Mouse (Mus musculus): ENCODE data around the gene Oser1. TPM values are rescaled to one million over a fixed set of nuclear protein-coding genes. Genes with fewer than 3 reads are reported as not detected.
"Not testable (repeated sequence)": the region's sequence is repeated elsewhere in the genome, so short reads cannot be mapped to it uniquely, and the experiment has no call there.

Oser1 gene
- total RNA-seq, 2 experiments from 2014 or later: 25.9 to 29.5 TPM

DNA sequence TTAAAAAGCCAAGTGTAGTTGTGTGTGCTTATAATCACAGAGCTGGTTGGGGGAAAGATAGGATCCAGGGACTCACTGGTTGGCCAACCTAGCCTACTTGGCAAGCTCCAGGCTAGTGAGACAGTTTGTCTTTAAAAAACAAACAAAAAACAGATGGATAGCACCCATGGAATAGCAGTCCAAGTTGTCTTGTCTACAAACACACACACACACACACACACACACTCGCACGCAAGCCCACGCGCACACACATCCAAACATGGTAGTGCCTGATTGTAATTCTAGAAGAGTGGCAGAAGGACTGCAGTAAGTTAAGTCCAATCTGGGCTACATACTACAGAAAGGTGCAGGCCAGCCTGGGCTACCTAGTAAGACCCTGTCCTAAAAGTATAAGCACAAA, 12.1 kb downstream of the Oser1 start:
- intact Hi-C loops (cut with DNase I; ENCODE audit: low total_unique reads): no loop called here
- no peak for DNase-seq

DNA sequence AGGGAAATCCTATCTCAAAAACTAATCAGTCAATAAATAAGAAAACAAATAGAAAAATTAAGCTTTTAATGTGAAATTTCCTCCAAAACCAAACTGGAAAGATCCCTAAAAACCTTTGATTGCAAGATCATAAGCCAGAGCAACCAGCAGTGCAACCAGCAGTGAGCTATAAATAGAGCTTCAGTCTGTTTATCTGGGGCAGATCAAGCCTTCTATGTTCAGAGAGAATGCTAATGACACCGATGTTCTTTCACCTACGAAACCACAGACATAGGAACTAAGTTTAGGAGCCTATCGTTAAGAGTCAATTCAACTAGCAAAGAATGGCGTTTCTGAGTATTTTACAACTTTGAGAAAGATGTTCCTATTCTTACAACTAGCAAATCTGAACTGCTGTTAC, 12.7 kb downstream of the Oser1 start:
- DNase-seq: no peak
- intact Hi-C loops (cut with DNase I; ENCODE audit: low total_unique reads): no loop called here

DNA sequence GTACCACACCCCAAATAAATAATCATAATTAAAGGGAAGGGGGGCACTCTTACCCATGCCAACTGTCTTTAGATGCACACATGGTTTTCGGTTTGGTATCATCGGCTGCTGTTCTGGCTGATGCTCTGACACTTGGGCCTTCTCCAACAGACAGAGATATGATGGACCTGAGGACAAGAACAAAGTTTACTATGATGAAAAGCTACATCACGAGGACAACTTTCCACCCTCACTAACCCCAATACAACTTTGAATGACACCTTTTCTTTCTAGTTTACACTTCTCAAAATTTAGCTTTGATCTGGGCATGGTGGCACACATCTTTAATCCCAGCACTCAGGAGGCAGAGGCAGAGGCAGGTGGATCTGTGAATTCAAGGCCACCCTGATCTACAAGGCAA, 13.2 kb downstream of the Oser1 start:
- intact Hi-C loops (cut with DNase I; ENCODE audit: low total_unique reads); DNase-seq: not testable (repeated sequence)

- no peak for DNase-seq
- intact Hi-C loops (cut with DNase I; ENCODE audit: low total_unique reads): no loop called here
Observed at GRCm38 (mm10) chr2:163410211-163410610, 14.3 kb downstream of the Oser1 start.

GRCm38 (mm10) chr2:163404037-163404815, 20.3 kb downstream of the Oser1 start:
- DNase-seq: no peak
- intact Hi-C loops (cut with DNase I; ENCODE audit: low total_unique reads): loop anchor here (5.0 to 10.0 kb wide), 2 partner anchors 129 to 302 kb away; no protein-coding TSS in a partner anchor

- intact Hi-C loops (cut with DNase I; ENCODE audit: low total_unique reads): loop anchor here (5.0 to 10.0 kb wide), 2 partner anchors 126 to 299 kb away; no protein-coding TSS in a partner anchor
- peak; percentile 54 for DNase-seq
Observed at GRCm38 (mm10) chr2:163401221-163401620, 23.3 kb downstream of the Oser1 start.

- DNase-seq: no peak
- intact Hi-C loops (cut with DNase I; ENCODE audit: low total_unique reads): no loop called here
Observed at GRCm38 (mm10) chr2:163399222-163399621, 25.3 kb downstream of the Oser1 start.

DNA sequence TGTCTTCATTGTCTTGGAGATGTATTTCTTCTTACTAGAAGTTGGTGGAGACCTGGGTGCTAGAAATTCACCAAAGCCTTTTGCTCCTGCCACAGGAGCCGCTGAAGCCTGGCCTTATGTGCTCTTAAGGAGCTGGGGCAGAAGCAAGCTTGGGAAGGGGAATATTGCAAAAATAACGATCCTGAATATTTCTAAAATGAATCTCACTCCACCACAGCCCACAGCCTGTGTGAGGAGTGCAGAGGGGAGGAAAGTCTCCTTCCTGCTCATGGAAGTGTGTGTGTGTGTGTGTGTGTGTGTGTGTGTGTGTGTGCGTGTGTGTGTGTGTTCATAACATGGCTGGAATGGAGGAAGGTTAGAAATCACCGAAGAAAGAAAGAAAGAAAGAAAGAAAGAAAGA, 25.7 kb downstream of the Oser1 start:
- no peak for DNase-seq
- intact Hi-C loops (cut with DNase I; ENCODE audit: low total_unique reads): no loop called here

- intact Hi-C loops (cut with DNase I; ENCODE audit: low total_unique reads): no loop called here
- peak; percentile 81 for DNase-seq
Observed at GRCm38 (mm10) chr2:163397905-163398304, 26.6 kb downstream of the Oser1 start, which contains the start of gene Jph2. Gene Jph2, minus strand, starts transcription at chr2:163397993.

GRCm38 (mm10) chr2:163397071-163397470, 27.4 kb downstream of the Oser1 start:
- DNase-seq: no peak
- intact Hi-C loops (cut with DNase I; ENCODE audit: low total_unique reads): no loop called here

DNA sequence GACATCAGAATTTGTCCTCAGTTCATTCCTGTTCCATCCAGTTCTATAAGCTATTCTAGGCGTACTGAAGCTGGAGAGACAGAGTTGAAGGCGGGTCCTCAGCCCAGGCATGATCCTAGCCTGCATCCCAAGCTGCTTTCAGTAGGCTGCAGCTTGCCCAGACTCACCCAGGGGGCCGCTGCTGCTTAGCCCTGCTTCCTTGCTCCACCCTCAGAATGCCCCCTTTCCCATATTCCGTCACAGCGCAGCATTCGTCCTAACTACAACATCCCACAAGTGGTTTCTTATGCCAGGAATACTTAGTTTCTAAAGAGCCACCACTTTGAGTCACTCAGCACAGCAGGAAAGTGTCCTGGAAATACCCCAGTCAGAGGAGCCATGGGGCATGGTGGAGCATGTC, 29.5 kb downstream of the Oser1 start:
- intact Hi-C loops (cut with DNase I; ENCODE audit: low total_unique reads): no loop called here
- no peak for DNase-seq

DNA sequence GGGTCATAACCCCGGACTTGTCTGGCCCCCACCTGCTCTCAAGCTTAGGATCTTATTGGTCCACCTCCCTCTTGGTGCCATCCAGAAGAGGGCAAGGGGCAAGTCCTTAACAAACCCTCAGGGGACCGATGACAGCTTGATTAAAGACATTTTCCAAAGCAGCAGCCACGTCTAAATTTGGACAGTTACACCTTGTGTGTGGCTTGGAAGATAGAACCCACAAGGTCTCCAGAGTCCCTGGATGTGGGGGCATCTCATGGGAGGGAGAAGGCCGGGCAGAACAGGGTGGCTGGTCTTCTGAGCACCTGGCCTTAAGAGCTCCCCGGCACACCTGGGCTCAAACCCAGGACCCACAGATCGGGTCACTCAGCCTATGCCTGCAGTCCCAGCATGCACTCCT, 30.5 kb downstream of the Oser1 start:
- intact Hi-C loops (cut with DNase I; ENCODE audit: low total_unique reads): no loop called here

GRCm38 (mm10) chr2:163393241-163393640, 31.3 kb downstream of the Oser1 start:
- DNase-seq: no peak
- intact Hi-C loops (cut with DNase I; ENCODE audit: low total_unique reads): no loop called here

More for the DNA sequence above, 30.5 kb downstream of the Oser1 start:
- no peak for DNase-seq

- intact Hi-C loops (cut with DNase I; ENCODE audit: low total_unique reads): no loop called here
- DNase-seq: peak; percentile 74
Observed at GRCm38 (mm10) chr2:163392436-163392835, 32.1 kb downstream of the Oser1 start.

DNA sequence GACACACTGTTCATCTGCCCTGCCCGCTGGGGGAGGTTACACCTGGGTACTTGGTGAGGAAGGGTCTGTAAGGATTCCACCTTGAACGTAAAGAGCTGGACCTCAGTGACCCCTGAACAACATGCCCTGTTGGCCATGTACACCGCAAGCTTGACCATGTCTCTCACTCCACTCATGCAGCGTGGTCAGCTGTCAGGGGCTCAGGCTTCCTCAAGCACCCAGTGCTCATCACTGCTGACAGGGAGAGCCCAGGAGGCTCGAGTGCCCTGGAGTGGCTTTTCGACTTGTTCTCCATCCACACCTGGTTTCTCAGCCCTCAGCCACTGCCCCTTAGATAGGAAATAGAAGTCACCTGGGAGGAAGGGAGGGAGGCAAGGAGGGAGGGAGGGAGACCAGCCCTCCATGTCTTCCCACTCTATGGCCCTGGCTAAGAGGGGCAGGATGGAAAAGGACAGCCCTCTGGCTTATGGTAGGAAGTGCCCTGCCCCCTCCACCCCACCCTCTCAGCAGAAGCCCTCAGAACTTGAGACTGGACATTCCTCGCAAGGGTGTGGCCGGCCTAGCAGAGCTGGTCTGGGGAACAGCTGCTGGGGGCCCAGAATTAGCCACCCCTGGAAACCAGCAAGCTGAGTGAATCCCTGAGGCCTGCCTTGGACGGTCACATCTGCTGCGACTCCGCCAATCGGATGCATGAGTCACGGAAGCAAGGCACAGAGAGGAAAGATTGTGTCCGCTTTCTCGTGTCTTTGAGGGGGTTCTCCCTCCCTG, 37.9 kb downstream of the Oser1 start:
- intact Hi-C loops (cut with DNase I; ENCODE audit: low total_unique reads): no loop called here
- DNase-seq: peak; percentile 74

DNA sequence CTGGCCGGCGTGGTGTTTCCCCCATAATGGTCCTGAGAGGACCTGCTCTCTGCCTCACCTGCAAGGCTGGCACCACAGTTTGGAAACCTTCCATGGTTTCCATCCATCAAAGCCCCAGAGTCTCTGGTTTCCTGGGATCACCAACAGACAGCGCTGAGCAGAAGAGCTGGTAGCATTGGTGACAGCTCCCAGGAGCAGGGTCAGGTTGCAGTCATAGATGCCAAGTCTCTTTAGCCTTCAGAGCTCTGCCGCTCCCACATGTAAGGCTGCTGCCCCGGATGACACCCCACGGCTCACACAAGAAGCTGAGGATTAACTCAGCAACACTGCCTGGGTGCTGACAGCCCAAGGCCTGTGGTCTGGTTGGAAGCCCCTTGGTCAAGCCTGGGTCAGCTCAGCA, 39.4 kb downstream of the Oser1 start:
- intact Hi-C loops (cut with DNase I; ENCODE audit: low total_unique reads): no loop called here
- peak; percentile 48 for DNase-seq

- intact Hi-C loops (cut with DNase I; ENCODE audit: low total_unique reads): no loop called here
- DNase-seq: no peak
Observed at GRCm38 (mm10) chr2:163381246-163381645, 43.3 kb downstream of the Oser1 start.

DNA sequence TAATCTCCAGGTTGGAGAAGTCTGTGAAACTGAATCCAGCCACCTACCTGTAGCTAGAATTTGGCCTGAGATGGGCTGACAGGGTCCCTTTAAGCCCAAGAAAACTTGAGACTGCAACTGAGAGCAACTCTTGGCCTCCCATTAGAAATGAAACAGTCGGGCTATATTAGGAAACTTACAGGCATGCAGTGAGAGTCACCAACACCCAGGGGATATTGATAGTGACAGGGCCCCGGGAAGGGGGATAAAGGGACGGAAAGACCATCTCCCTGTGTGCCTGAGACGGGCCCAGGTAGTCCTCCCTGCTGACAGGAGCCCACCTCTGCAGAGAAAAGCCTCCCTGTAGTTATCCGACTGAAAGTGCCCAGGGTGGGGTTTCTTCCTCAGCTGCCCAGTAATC, 45.1 kb downstream of the Oser1 start:
- intact Hi-C loops (cut with DNase I; ENCODE audit: low total_unique reads): no loop called here
- DNase-seq: no peak

DNA sequence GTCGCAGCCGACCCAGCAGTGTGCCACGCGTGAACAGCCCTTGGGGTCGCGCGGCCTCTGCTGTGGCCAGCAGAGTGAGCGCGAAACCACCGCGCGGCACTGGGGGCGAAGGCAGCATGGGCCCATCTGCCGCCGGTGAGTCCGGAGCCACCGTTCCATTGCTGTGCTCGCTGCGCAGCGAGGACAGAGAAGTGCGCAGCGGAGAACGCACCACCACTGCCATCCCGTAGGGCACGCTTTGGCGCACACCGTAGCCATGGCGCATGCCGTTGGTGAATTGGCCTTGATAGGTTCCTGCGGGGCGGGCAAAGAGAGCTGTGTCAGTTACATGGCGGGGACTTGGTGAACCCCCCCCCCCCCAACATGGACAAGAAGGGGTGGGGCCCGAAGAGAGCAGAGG, 48.4 kb downstream of the Oser1 start:
- no peak for DNase-seq
- intact Hi-C loops (cut with DNase I; ENCODE audit: low total_unique reads): no loop called here

DNA sequence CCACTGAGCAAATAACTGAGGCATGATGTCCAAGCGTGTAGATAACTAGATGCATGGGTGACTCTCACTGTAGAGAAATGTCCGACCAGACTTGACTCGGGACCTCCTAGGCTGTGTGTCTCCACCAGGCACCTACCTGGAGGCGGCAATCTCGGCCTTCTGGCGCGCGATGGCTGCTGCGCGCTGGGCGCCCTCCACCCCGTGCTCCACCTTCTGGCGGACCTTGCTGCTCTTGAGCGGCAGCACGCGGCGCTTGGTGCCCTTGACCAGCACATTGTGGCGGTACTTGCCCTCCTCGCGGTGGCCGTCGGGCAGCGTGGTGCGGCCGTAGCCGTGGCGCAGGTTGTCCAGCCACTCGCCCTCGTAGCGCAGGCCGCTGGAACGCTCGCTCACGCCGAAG, 49.0 kb downstream of the Oser1 start:
- no peak for DNase-seq
- intact Hi-C loops (cut with DNase I; ENCODE audit: low total_unique reads): no loop called here

DNA sequence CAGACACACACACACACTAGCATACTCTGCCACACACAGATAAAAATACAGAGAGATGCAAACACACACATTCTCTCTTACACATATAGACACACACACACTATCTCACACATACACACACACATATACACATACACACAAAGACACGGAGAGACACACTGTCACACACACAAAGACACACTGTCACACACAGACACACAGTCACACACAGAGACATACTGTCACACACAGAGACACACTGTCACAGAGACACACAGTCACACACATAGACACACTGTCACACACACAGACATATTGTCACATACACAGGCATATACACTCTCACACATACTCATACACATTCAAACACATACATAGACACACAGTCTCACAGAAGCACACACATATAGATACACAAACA, 51.9 kb downstream of the Oser1 start:
- no peak for DNase-seq
- intact Hi-C loops (cut with DNase I; ENCODE audit: low total_unique reads): no loop called here
